Mouse (Mus musculus): ENCODE measurements at regions not wholly inside any gene's neighbourhood (a gene's known extent, or its start where the extent isn't known, plus 50 kb on each side); places are given as distances from the start of the nearest gene placed in this dataset.

DNA sequence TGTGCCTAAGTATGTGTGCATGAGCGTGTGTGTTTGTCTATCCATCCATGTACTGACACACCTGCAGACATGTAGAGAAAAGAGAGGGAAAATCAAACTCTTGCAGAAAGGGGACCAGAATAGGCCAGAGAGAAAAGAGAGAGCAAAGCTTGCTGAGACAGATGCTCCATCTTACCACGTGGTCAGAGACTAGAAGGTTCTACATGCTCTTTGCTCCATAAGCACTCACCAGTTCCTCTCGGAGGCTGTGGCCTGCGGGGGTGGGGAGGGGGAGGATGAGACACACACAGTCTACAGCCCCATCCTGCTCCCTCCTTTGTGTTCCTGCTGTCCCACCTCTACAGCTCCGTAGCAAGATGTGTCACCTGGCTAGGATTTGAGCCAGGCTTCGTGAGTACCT is 119.7 kb upstream of the Rreb1 start:
- TF ChIP-seq POLR2A (IDR thresholded peaks at IDR 0.05; ENCODE audit: borderline replicate concordance, insufficient read depth, low read length) (no peak), CTCF (IDR thresholded peaks at IDR 0.05; ENCODE audit: borderline replicate concordance, insufficient read depth, low read depth, low read length) (no peak)

Measured in cerebellum, adult 2 months (tissue).